Mouse (Mus musculus) hindbrain, postnatal 0 days (tissue): ENCODE results near the gene Rasgrp4. TPM values are rescaled to one million over a fixed set of nuclear protein-coding genes. Genes with fewer than 3 reads are reported as not detected.

Experiments
- ATAC-seq: fragments of 200-750 bp; cut with Nextera tagmentation; 2 replicates; pipeline ENCODE4 v1.8.0; 2017; ENCODE audit warnings: mild to moderate bottlenecking, moderate TSS enrichment, moderate library complexity
- DNase-seq: peaks from one replicate; pipeline ENCODE4 v3.0.0-alpha.2; 2015; ENCODE audit warnings: low spot score
- H3K27ac ChIP-seq: fragments of 300-500 bp; sonication (generic); 2 replicates; pipeline ENCODE4 v1.5.1; 2014; ENCODE audit warnings: mild to moderate bottlenecking
- H3K27me3 ChIP-seq: fragments of 300-500 bp; sonication (generic); 2 replicates; pipeline ENCODE4 v1.6.1; 2014; ENCODE audit warnings: low read length, mixed read lengths; ENCODE audit not compliant: insufficient read depth
- H3K36me3 ChIP-seq: fragments of 300-500 bp; sonication (generic); 2 replicates; pipeline ENCODE4 v1.6.1; 2014; ENCODE audit warnings: low read length, mixed read lengths; ENCODE audit not compliant: insufficient read depth
- H3K4me1 ChIP-seq: fragments of 300-500 bp; sonication (generic); 2 replicates; pipeline ENCODE4 v1.6.1; 2014; ENCODE audit warnings: antibody characterized with exemption, low read length, mixed read lengths; ENCODE audit not compliant: insufficient read depth
- H3K4me2 ChIP-seq: fragments of 300-500 bp; sonication (generic); 2 replicates; pipeline ENCODE4 v1.6.1; 2014; ENCODE audit warnings: low read depth, mild to moderate bottlenecking, low read length, moderate library complexity, mixed read lengths
- H3K4me3 ChIP-seq: fragments of 300-500 bp; sonication (generic); 2 replicates; pipeline ENCODE4 v1.5.1; 2014; ENCODE audit warnings: low read length
- H3K9ac ChIP-seq: fragments of 300-500 bp; sonication (generic); replicated peaks from 2 replicates; pipeline ENCODE4 v1.6.1; 2014; ENCODE audit warnings: mild to moderate bottlenecking, low read length, moderate library complexity, mixed read lengths
- H3K9me3 ChIP-seq: fragments of 300-500 bp; sonication (generic); 2 replicates; pipeline ENCODE4 v1.6.1; 2016; ENCODE audit warnings: low read length, mixed read lengths
- CTCF ChIP-seq: IDR thresholded peaks from 2 replicates; pipeline ENCODE4 v1.5.1; 2016; ENCODE audit warnings: antibody characterized with exemption, control low read depth, low read depth
- WGBS: fragments of 180-500 bp; shearing (Covaris S2); extraction: QIAGEN DNeasy Blood & Tissue Kit; methylation state at CpG from one replicate; pipeline ENCODE4 v1.1.7; 2014; 5-methylcytosine and 5-hydroxymethylcytosine counted together
- polyA plus RNA-seq: library from polyadenylated mRNA; unstranded; fragments of >200 nt; fragmentation: Nextera tagmentation; extraction: Ambion mirVana; gene quantifications from 2 replicates; pipeline ENCODE4 v1.2.1, GENCODE M21; 2015
- total RNA-seq: library from RNA; depleted of rRNA; stranded (reverse); fragments of >200 nt; gene quantifications from 2 replicates; pipeline ENCODE4 v1.2.3, GENCODE M21; 2014

Gene Rasgrp4
- total and polyA plus RNA-seq, 2 experiments from 2014 or later = 1.3 to 3.3 TPM

DNA sequence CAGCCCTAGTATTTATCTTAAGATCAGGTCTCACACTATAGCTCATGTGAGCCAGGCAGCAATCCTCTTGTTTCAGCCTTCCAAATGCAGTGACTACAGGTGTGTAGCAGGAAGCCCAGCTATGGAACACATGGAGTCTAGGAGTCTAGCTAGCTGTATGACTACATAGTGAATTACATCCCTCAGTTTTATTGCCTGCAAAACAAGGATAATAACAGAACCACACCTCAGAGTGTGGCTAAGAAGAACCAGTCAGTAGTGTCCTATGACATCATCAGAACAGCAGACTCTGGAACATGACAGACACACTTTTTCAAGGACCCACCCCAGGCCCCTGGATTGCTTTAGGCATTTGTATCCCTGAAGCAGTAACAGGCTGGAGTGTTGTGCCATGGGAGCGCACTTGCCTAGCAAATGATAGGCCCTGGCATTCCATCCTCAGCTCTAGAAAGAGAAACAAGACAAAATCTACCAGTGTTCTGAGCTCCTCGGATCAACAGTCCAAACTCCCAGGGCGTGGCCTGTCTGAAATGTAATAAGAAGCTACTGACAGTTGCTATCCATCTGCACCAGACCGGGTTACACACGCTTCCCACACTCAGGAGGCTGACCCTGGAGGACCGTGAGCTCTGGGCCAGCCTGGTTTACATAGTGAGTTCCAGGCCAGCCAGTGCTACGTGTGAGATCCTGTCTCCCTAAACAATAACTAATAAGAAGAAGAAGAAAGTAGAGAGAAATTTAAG, 12.1 kb downstream of the Rasgrp4 start:
- Histone ChIP-seq H3K27me3 (no peaks in the 10 kb centered on the region), H3K4me2 (no peak overlapping the region), H3K9me3 (no peaks in the 10 kb centered on the region), H3K27ac (no peak overlapping the region), H3K4me3 (no peak overlapping the region), H3K36me3 (no peaks in the 10 kb centered on the region), H3K9ac (no peak overlapping the region), H3K4me1 (no peaks in the 10 kb centered on the region)
- no peak for DNase-seq
- no peak for ATAC-seq
- TF ChIP-seq CTCF = no peak
- WGBS = 86% methylated on average over 7 of the region's 7 CpGs

DNA sequence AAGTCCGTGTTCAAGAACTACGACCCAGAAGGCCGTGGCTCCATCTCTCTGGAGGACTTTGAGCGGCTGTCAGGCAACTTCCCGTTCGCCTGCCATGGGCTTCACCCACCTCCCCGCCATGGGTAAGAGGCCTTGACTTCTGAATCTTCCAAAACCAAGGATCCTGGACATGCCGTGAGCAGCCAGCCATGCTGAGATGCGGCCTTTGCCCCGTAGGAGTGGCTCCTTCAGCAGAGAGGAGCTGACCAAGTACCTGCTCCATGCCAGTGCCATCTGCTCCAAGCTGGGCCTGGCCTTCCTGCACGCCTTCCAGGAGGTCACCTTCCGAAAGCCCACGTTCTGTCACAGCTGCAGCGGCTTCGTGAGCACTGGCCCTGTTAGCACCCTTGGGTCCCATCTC, 14.1 kb downstream of the Rasgrp4 start:
- Histone ChIP-seq H3K4me2 (no peak overlapping the region), H3K27ac (no peak overlapping the region), H3K36me3 (no peaks in the 10 kb centered on the region), H3K27me3 (no peaks in the 10 kb centered on the region), H3K9me3 (no peaks in the 10 kb centered on the region), H3K4me3 (no peak overlapping the region), H3K4me1 (no peaks in the 10 kb centered on the region), H3K9ac (no peak overlapping the region)
- ATAC-seq (no peak), DNase-seq (no peak)
- 91% methylated on average over 15 of the region's 15 CpGs for WGBS
- no peak for TF ChIP-seq CTCF

DNA sequence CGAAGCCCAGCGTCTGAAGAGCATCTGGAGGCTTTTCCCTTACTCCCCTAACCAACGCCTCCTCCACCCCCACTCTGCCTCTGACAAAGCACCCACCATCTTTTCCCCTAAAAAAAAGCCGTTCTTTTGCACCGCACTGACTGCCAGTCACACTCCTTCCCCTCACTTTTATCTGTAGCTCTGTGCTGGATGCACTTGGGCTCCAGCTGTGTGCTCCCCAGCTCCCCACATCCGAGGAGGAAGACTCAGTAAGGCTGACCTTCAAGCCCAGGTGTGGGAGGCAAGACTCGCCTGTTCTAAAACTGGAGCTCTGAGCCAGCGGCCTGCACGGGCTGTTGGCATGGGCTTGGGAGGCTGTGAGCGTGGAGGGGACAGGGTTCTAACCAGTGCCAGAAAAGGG, 16.8 kb downstream of the Rasgrp4 start:
- H3K27me3 ChIP-seq = no peaks in the 10 kb centered on the region
- no peak for TF ChIP-seq CTCF
- H3K4me3 ChIP-seq = no peak overlapping the region
- H3K4me2 ChIP-seq = no peak overlapping the region
- WGBS = 69% methylated on average over 10 of the region's 10 CpGs
- no peak overlapping the region for H3K9ac ChIP-seq
- ATAC-seq (no peak), DNase-seq (no peak)
- 0 out of 2 replicates have a peak, but pooled peaks cover under 1% of the 10 kb centered on the region for H3K4me1 ChIP-seq
- H3K27ac ChIP-seq = no peak overlapping the region
- H3K9me3 ChIP-seq = no peaks in the 10 kb centered on the region
- no peaks in the 10 kb centered on the region for H3K36me3 ChIP-seq

DNA sequence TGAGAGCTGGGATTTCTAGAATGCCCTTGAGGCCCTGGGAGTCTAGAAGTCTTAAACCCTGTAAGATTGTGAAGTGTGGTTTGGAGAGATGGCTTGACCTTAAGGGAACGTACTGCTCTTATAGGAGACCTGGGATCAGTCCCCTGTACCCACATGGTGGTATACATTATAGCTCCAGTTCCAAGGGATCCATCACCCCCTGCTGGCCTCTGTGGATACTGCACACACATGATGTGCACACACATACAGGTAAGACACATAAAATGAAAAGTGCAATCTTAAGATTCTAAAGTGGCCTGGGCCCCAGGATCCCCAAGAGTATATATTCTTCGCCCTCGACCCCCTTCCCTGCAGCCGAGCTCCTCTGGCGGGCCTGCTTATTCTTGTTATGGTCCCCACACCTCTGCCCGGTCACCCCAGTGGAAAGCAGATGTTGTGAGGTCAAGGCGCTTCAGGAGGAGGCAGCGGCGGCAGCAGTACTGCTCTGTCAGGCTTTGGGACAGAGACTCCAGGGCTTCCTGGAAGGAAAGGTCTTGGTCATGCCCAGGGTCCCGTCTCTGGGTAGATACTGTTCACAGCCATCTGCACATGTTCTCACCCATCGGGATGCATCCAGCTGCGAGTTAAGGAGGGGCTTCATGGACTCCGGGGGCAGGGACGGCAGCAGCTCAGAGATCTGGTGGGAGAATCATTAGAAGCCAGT, 19.5 kb downstream of the Rasgrp4 start:
- Histone ChIP-seq H3K36me3 (no peaks in the 10 kb centered on the region), H3K9me3 (no peaks in the 10 kb centered on the region), H3K4me3 (no peak overlapping the region), H3K27me3 (no peaks in the 10 kb centered on the region), H3K4me1 (0 out of 2 replicates have a peak, but pooled peaks cover 3% of the 10 kb centered on the region), H3K4me2 (no peak overlapping the region), H3K9ac (no peak overlapping the region), H3K27ac (no peak overlapping the region)
- DNase-seq (no peak), ATAC-seq (no peak)
- WGBS = 96% methylated on average over 14 of the region's 14 CpGs
- TF ChIP-seq CTCF = no peak; the same call in 1 of the 2 replicates

DNA sequence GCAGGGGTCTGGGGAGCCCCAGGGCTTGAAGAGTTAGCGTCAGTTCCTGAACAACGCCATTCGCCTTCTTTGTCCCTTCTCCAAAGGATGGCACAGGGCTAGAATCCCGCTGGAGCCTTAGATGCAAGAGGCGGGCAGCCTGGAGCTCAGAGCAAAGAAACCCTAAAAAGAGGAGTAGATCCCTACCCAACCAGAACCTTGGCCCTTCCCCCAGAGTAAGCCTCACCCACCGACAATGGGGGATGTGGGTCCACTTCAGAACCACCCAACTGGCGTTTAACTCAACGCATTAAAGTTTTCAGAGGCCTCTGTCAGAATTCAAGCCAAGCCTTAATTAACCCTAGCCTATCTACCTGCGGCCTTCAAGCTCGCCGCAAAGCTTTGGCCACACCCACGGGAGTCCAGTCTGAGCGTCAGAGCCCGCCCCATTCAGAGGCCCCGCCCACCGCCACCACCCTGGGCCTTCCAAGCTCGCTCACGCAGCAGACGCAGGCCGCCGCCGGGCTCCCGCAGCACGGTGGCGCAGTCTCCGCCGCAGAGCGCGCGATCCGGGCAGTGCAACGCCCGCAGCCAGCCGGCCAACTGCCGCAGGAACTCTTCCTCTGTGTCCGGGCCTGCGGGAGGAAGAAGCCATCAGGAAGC, 20.7 kb downstream of the Rasgrp4 start:
- H3K9ac ChIP-seq = peak overlapping the region; percentile 80
- DNase-seq = peak; percentile 92
- no peaks in the 10 kb centered on the region for H3K9me3 ChIP-seq
- H3K27ac ChIP-seq = peak overlapping the region; percentile 92
- no peak for TF ChIP-seq CTCF
- H3K4me1 ChIP-seq = 0 out of 2 replicates have a peak, but pooled peaks cover 3% of the 10 kb centered on the region
- ATAC-seq = peak; percentile 91
- H3K4me2 ChIP-seq = peak overlapping the region; percentile 92
- WGBS = 7% methylated on average over 36 of the region's 37 CpGs
- no peaks in the 10 kb centered on the region for H3K36me3 ChIP-seq
- no peaks in the 10 kb centered on the region for H3K27me3 ChIP-seq
- peak overlapping the region; percentile 82 for H3K4me3 ChIP-seq

DNA sequence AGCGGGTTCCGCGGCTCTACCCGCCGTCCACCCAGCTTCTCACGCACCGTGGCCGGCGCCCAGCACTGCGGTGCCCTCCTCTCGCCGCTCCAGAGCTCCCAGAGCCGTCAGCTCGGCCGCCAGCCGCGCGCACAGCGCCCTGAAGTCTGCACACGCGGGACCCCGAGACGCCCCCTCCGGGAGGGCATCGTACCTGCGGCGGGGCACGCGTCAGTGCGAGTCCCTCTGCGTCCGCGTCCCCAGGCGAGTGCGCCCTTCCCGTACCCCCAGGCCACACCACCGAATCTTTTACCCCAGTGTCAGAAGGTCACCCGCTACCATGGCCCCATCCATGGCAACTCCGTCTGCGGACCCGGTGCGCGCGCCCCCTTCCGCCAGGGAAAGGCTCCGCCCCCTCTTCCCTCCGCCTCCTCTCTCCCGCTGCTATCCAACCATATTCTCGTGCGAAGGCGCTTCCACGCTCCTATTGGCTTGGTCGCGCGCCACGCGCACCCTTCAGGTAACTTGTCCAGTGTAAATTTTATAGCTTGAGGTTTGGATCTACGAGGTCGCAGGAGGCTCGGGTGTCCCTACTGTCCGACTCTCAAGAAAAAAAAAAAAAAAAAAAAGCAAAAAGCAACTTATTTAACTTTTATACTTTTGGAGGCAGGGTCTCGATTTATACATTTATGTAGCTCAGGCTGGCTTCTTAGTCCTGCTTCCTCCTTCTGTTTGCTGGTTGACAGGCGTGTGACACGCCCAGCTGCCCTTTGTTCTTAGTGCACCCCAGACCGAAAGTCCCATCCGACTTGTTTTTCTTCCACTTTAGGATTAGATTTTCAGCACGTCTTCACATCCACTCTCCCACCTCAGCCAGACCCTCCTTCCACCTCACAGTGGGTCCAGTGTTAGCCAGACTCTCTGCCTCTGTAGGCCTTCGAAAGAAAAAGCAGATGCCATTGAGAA, 21.5 kb downstream of the Rasgrp4 start, which contains the start of gene Fam98c:
Gene Fam98c (minus strand): TSS at position 397 of the 945 bp plus-strand sequence.
- Histone ChIP-seq H3K27ac (peak within 1 kb of the TSS; percentile 92), H3K4me1 (0 out of 2 replicates have a peak, but pooled peaks cover 3% of the 10 kb centered on the region), H3K4me3 (peak within 1 kb of the TSS; percentile 82), H3K4me2 (peak within 1 kb of the TSS; percentile 92), H3K9me3 (no peaks in the 10 kb centered on the region), H3K36me3 (peaks cover 4% of the 10 kb centered on the region; the same call in 1 of the 2 replicates), H3K27me3 (no peaks in the 10 kb centered on the region), H3K9ac (peak within 1 kb of the TSS; percentile 80)
- DNase-seq (peak; percentile 93), ATAC-seq (peak; percentile 85)
- WGBS = 5% methylated on average over 52 of the region's 68 CpGs
- TF ChIP-seq CTCF = peak; percentile 60
